Mouse (Mus musculus): ENCODE results near the gene Prrc2c. TPM values are rescaled to one million over a fixed set of nuclear protein-coding genes. Genes with fewer than 3 reads are reported as not detected.
A peak's percentile ranks its signal among the peaks of the same experiment; 100 is the strongest.
"Not testable (repeated sequence)": the region's sequence is repeated elsewhere in the genome, so short reads cannot be mapped to it uniquely, and the experiment has no call there.

The Prrc2c gene
- total and polyA plus RNA-seq, 2 experiments from 2014 or later: 71.5 to 155 TPM

DNA sequence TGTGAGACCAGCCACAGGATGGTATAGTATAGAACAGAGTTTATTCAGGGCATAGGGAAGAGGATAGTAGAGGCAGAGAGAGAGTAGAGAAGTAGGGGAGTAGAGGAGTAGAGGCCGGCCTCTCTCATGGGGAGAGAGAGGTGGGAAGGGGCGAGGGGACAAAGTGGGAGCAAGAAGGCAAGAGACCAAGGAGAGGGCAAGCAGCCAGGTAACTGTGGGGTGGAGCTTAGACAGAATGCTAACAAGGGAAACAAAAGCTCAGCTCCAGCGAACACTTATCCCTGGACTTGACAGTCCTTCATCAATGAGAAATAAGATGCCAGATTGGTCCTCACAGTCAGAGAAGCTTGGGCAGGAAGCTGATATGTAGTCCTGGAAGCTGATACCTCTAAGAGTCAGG is 97.8 kb downstream of the Prrc2c start:
- TF ChIP-seq CTCF (IDR thresholded peaks at IDR 0.05): no peak
- ATAC-seq (ENCODE audit: low FRiP score) (no peak), DNase-seq (ENCODE audit: low spot score) (peak; percentile 9)
- Histone ChIP-seq H3K4me1 (ENCODE audit: insufficient read depth, low read length) (no peaks in the 10 kb centered on the region), H3K9me3 (ENCODE audit: low read length) (no peaks in the 10 kb centered on the region), H3K4me2 (ENCODE audit: low read depth, low read length, poor library complexity, severe bottlenecking) (no peak overlapping the region), H3K9ac (replicated peaks; ENCODE audit: low read length, poor library complexity, severe bottlenecking) (no peak overlapping the region), H3K27ac (ENCODE audit: low read depth, low read length) (no peak overlapping the region), H3K36me3 (ENCODE audit: insufficient read depth, low read length) (no peaks in the 10 kb centered on the region), H3K4me3 (ENCODE audit: low read depth, low read length) (no peak overlapping the region), H3K27me3 (ENCODE audit: insufficient read depth, low read length) (no peaks in the 10 kb centered on the region)
- 73% methylated on average over 3 of the region's 3 CpGs for WGBS

DNA sequence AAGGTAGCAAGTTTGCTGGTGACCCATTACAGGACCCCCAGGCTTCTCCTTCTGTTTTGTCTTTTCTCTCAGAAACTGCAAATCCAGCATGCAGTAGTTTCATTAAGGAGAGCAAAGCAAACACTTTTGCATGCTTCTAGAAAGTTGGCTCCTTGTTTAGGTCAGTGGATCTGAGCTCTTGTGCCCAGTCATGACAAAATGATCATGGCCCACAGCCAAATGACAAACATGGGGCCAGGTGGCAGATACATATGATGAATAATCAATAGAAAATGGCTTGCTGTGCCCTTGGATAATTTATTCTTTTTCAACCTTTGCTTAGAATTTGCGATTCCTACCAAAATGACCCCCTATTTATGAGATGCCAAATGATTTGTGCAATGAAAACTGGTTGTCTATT is 100.5 kb downstream of the Prrc2c start:
- no peaks in the 10 kb centered on the region for H3K27me3 ChIP-seq (ENCODE audit: insufficient read depth, low read length)
- ATAC-seq (ENCODE audit: low FRiP score) (no peak), DNase-seq (ENCODE audit: low spot score) (peak; percentile 26)
- no peak overlapping the region for H3K9ac ChIP-seq (replicated peaks; ENCODE audit: low read length, poor library complexity, severe bottlenecking)
- H3K27ac ChIP-seq (ENCODE audit: low read depth, low read length): no peak overlapping the region
- no peaks in the 10 kb centered on the region for H3K4me1 ChIP-seq (ENCODE audit: insufficient read depth, low read length)
- no peak overlapping the region for H3K4me2 ChIP-seq (ENCODE audit: low read depth, low read length, poor library complexity, severe bottlenecking)
- no peaks in the 10 kb centered on the region for H3K36me3 ChIP-seq (ENCODE audit: insufficient read depth, low read length)
- no peaks in the 10 kb centered on the region for H3K9me3 ChIP-seq (ENCODE audit: low read length)
- no peak overlapping the region for H3K4me3 ChIP-seq (ENCODE audit: low read depth, low read length)
- 87% methylated on average over 1 of the region's 1 CpGs for WGBS
- no peak for TF ChIP-seq CTCF (IDR thresholded peaks at IDR 0.05)

DNA sequence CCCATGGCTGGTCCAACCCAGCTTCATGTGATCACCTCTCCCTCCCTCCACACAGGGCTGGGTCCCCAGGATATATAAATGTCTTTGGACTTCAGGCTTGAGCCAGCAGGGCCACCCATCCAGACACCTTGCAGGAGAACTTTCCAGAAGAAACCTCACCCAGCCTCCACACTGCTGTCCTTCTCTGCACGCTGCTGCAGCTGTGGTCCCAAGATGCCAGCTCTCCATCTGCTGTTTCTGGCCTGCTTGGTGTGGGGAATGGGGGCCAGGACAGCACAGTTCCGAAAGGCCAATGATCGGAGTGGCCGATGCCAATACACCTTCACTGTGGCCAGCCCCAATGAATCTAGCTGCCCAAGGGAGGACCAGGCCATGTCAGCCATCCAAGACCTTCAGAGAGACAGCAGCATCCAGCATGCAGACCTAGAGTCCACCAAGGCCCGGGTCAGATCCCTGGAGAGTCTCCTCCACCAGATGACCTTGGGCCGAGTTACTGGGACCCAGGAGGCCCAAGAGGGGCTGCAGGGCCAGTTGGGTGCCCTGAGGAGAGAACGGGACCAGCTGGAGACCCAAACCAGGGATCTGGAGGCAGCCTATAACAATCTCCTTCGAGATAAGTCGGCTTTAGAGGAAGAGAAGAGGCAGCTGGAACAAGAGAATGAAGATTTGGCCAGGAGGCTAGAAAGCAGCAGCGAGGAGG is 101.2 kb downstream of the Prrc2c start, which contains the start of gene Myoc:
Myoc (plus strand) TSS at position 105 of the 700 bp plus-strand sequence.
- Histone ChIP-seq H3K9ac (replicated peaks; ENCODE audit: low read length, poor library complexity, severe bottlenecking) (no peak within 1 kb of the TSS), H3K9me3 (ENCODE audit: low read length) (0 out of 2 replicates have a peak, but pooled peaks cover 2% of the 10 kb centered on the region), H3K4me2 (ENCODE audit: low read depth, low read length, poor library complexity, severe bottlenecking) (no peak within 1 kb of the TSS), H3K36me3 (ENCODE audit: insufficient read depth, low read length) (no peaks in the 10 kb centered on the region), H3K27ac (ENCODE audit: low read depth, low read length) (no peak within 1 kb of the TSS), H3K4me1 (ENCODE audit: insufficient read depth, low read length) (no peaks in the 10 kb centered on the region), H3K4me3 (ENCODE audit: low read depth, low read length) (no peak within 1 kb of the TSS), H3K27me3 (ENCODE audit: insufficient read depth, low read length) (no peaks in the 10 kb centered on the region)
- TF ChIP-seq CTCF (IDR thresholded peaks at IDR 0.05): no peak
- 83% methylated on average over 10 of the region's 10 CpGs for WGBS
- ATAC-seq (ENCODE audit: low FRiP score) (no peak), DNase-seq (ENCODE audit: low spot score) (no peak)

DNA sequence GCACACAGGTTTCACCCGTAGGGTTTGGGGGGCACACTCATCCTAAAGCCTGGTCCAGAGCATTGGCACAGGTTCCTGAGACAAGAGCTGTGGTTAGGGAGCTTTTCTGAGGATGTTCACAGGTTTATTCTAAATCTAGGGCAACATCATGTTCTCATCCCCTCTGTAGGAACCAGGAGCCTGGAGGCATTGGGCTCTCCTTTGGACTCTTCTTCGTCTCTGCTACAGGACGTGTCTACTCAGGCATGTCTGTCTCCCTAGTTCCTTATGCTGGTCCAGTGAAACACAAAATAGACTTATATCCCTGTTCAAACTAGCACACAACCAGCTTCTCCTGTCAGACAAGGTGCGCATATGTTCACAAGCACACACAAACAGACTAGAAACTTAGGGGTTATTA is 101.8 kb downstream of the Prrc2c start:
- Histone ChIP-seq H3K4me3 (ENCODE audit: low read depth, low read length) (no peak overlapping the region), H3K9me3 (ENCODE audit: low read length) (0 out of 2 replicates have a peak, but pooled peaks cover 2% of the 10 kb centered on the region), H3K9ac (replicated peaks; ENCODE audit: low read length, poor library complexity, severe bottlenecking) (no peak overlapping the region), H3K27ac (ENCODE audit: low read depth, low read length) (no peak overlapping the region), H3K27me3 (ENCODE audit: insufficient read depth, low read length) (no peaks in the 10 kb centered on the region), H3K4me2 (ENCODE audit: low read depth, low read length, poor library complexity, severe bottlenecking) (no peak overlapping the region), H3K36me3 (ENCODE audit: insufficient read depth, low read length) (no peaks in the 10 kb centered on the region), H3K4me1 (ENCODE audit: insufficient read depth, low read length) (no peaks in the 10 kb centered on the region)
- WGBS: 90% methylated on average over 4 of the region's 4 CpGs
- ATAC-seq (ENCODE audit: low FRiP score): no peak
- DNase-seq (ENCODE audit: low spot score): no peak
- no peak for TF ChIP-seq CTCF (IDR thresholded peaks at IDR 0.05)

DNA sequence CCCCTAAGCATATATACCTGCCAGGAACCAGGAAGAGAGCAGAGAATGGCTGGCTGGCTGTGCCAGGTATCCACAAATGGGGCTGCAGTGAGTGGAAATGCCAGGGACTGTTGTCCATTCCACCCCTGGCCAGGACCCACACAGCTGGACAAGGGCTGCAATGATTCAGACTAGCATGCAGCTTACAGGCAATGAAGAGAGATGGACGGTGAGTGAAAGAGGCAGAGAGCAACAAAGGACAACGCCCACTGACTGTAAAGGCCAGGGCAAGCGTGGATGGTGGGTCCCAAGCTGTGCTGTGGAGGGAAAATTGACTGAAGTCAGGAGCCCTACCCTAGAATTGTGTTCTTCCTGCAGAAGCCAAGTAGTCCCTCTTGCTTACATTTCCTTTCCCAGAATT is 103.8 kb downstream of the Prrc2c start:
- no peak for DNase-seq (ENCODE audit: low spot score)
- ATAC-seq (ENCODE audit: low FRiP score): no peak
- no peak overlapping the region for H3K27ac ChIP-seq (ENCODE audit: low read depth, low read length)
- 61% methylated on average over 3 of the region's 3 CpGs for WGBS
- TF ChIP-seq CTCF (IDR thresholded peaks at IDR 0.05): no peak
- H3K9ac ChIP-seq (replicated peaks; ENCODE audit: low read length, poor library complexity, severe bottlenecking): no peak overlapping the region
- H3K4me3 ChIP-seq (ENCODE audit: low read depth, low read length): no peak overlapping the region
- H3K4me1 ChIP-seq (ENCODE audit: insufficient read depth, low read length): no peaks in the 10 kb centered on the region
- H3K9me3 ChIP-seq (ENCODE audit: low read length): 0 out of 2 replicates have a peak, but pooled peaks cover 2% of the 10 kb centered on the region
- H3K27me3 ChIP-seq (ENCODE audit: insufficient read depth, low read length): no peaks in the 10 kb centered on the region
- no peak overlapping the region for H3K4me2 ChIP-seq (ENCODE audit: low read depth, low read length, poor library complexity, severe bottlenecking)
- H3K36me3 ChIP-seq (ENCODE audit: insufficient read depth, low read length): no peaks in the 10 kb centered on the region

DNA sequence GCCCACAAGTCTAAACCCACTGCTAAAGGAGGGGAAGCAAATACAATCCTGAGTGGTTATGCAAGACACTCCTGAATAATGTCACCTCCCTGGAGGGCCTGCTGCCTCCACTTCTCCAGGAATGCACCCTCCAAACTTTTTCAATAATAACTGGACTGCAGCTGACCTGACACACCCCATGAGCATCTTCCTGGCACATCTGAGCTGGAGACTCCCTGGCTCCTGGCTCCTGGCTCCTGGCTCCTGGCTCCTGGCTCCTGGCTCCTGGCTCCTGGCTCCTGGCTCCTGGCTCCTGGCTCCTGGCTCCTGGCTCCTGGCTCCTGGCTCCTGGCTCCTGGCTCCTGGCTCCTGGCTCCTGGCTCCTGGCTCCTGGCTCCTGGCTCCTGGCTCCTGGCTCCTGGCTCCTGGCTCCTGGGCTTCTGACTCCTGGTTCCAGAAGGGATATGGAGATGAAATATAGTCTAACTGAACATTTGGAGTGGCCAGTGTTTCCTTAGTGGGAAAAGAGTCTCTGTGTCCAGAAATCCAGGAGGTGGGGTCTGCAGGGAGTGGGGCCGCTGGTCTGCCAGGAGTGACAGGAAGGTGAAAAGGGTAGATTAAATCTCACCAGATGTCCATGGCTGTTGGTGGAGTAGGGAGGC is 104.9 kb downstream of the Prrc2c start:
- H3K9me3 ChIP-seq (ENCODE audit: low read length); H3K27ac ChIP-seq (ENCODE audit: low read depth, low read length); H3K4me3 ChIP-seq (ENCODE audit: low read depth, low read length); H3K4me1 ChIP-seq (ENCODE audit: insufficient read depth, low read length); H3K36me3 ChIP-seq (ENCODE audit: insufficient read depth, low read length); H3K27me3 ChIP-seq (ENCODE audit: insufficient read depth, low read length); DNase-seq (ENCODE audit: low spot score); H3K9ac ChIP-seq (replicated peaks; ENCODE audit: low read length, poor library complexity, severe bottlenecking); ATAC-seq (ENCODE audit: low FRiP score); H3K4me2 ChIP-seq (ENCODE audit: low read depth, low read length, poor library complexity, severe bottlenecking): not testable (repeated sequence)
- 74% methylated on average over 1 of the region's 1 CpGs for WGBS

DNA sequence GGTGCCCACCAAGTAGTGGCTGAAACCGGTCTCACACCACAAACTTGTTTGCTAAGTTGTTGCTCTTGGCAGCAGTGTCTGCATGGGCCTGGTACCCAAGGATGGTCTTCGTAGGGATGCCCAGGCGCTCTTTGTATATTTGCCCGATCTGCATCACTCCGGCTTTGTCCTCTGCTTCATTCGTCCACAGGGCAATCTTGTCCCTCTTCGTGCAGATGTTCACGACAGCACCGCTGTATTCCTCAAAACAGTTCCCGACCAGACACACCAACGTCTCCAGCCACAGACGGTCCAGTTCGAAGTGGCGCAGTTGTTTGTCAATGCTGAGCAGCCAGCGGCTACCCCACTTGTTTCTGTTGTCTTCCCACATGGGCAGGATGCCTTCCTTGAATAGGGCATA is 112.0 kb downstream of the Prrc2c start:
- not testable (repeated sequence) for H3K9me3 ChIP-seq (ENCODE audit: low read length); H3K27ac ChIP-seq (ENCODE audit: low read depth, low read length); H3K9ac ChIP-seq (replicated peaks; ENCODE audit: low read length, poor library complexity, severe bottlenecking); H3K27me3 ChIP-seq (ENCODE audit: insufficient read depth, low read length); H3K4me3 ChIP-seq (ENCODE audit: low read depth, low read length); ATAC-seq (ENCODE audit: low FRiP score); H3K36me3 ChIP-seq (ENCODE audit: insufficient read depth, low read length); DNase-seq (ENCODE audit: low spot score); H3K4me2 ChIP-seq (ENCODE audit: low read depth, low read length, poor library complexity, severe bottlenecking); H3K4me1 ChIP-seq (ENCODE audit: insufficient read depth, low read length)
- WGBS: 96% methylated on average over 15 of the region's 15 CpGs

DNA sequence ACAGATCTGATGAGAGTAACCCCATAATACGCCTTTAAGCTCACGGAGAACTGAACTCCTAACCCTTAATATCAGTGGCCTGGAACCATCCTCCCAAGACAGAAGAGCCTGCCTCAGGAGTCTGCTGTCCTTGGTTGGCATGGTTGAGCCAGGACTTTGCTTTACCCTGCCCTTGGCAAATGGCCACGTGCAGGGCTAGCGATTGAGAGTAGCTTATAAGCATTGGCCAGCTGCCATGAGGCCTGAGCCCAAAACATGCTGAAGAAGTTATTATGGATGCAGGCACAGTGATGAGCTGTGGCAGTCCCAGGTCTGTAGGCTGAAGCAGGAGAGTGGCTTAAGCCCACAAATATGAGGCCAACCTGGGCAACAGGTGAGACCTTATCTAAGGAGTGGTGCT is 112.5 kb downstream of the Prrc2c start:
- not testable (repeated sequence) for DNase-seq (ENCODE audit: low spot score); H3K4me2 ChIP-seq (ENCODE audit: low read depth, low read length, poor library complexity, severe bottlenecking); H3K4me1 ChIP-seq (ENCODE audit: insufficient read depth, low read length); H3K9me3 ChIP-seq (ENCODE audit: low read length); H3K27me3 ChIP-seq (ENCODE audit: insufficient read depth, low read length); H3K9ac ChIP-seq (replicated peaks; ENCODE audit: low read length, poor library complexity, severe bottlenecking); H3K36me3 ChIP-seq (ENCODE audit: insufficient read depth, low read length); ATAC-seq (ENCODE audit: low FRiP score); H3K4me3 ChIP-seq (ENCODE audit: low read depth, low read length); H3K27ac ChIP-seq (ENCODE audit: low read depth, low read length)
- WGBS: 77% methylated on average over 4 of the region's 4 CpGs
